Mouse (Mus musculus): ENCODE results near the gene B3galnt1. TPM values are rescaled to one million over a fixed set of nuclear protein-coding genes. Genes with fewer than 3 reads are reported as not detected.
A peak's percentile ranks its signal among the peaks of the same experiment; 100 is the strongest.
"Not testable (repeated sequence)": the region's sequence is repeated elsewhere in the genome, so short reads cannot be mapped to it uniquely, and the experiment has no call there.

The B3galnt1 gene
- polyA plus RNA-seq, 1 experiment from 2014 or later: 84.1 TPM

GRCm38 (mm10) chr3:69597211-69597610, 1.5 kb downstream of the B3galnt1 start:
- no peaks in the 10 kb centered on the region for H3K27me3 ChIP-seq
- no peaks in the 10 kb centered on the region for H3K9me3 ChIP-seq
- H3K4me1 ChIP-seq: peaks cover 34% of the 10 kb centered on the region
- 87% methylated on average over 6 of the region's 6 CpGs for WGBS
- 0 out of 2 replicates have a peak, but pooled peaks cover 3% of the 10 kb centered on the region for H3K36me3 ChIP-seq
- H3K27ac ChIP-seq (replicated peaks): peak overlapping the region; percentile 11; the same call in 1 of the 2 replicates
- no peak for ATAC-seq (replicated peaks)
- peak overlapping the region; percentile 83 for H3K4me3 ChIP-seq
- H3K4me2 ChIP-seq (replicated peaks): peak overlapping the region; percentile 67
- H3K9ac ChIP-seq (replicated peaks): peak overlapping the region; percentile 85

- H3K4me2 ChIP-seq (replicated peaks): no peak overlapping the region
- no peaks in the 10 kb centered on the region for H3K9me3 ChIP-seq
- no peak overlapping the region for H3K4me3 ChIP-seq
- 0 out of 2 replicates have a peak, but pooled peaks cover 3% of the 10 kb centered on the region for H3K36me3 ChIP-seq
- no peak overlapping the region for H3K9ac ChIP-seq (replicated peaks)
- WGBS: 91% methylated on average over 3 of the region's 3 CpGs
- ATAC-seq (replicated peaks): no peak
- H3K4me1 ChIP-seq: peaks cover 34% of the 10 kb centered on the region
- H3K27ac ChIP-seq (replicated peaks): no peak overlapping the region
- no peaks in the 10 kb centered on the region for H3K27me3 ChIP-seq
Observed at GRCm38 (mm10) chr3:69596116-69596515, 2.6 kb downstream of the B3galnt1 start.

GRCm38 (mm10) chr3:69594071-69594470, 4.7 kb downstream of the B3galnt1 start:
- no peak overlapping the region for H3K4me3 ChIP-seq
- peaks cover 32% of the 10 kb centered on the region for H3K4me1 ChIP-seq
- no peak overlapping the region for H3K9ac ChIP-seq (replicated peaks)
- no peaks in the 10 kb centered on the region for H3K9me3 ChIP-seq
- 71% methylated on average over 9 of the region's 9 CpGs for WGBS
- 0 out of 2 replicates have a peak, but pooled peaks cover 6% of the 10 kb centered on the region for H3K36me3 ChIP-seq
- H3K27me3 ChIP-seq: no peaks in the 10 kb centered on the region
- ATAC-seq (replicated peaks): no peak
- H3K4me2 ChIP-seq (replicated peaks): no peak overlapping the region
- H3K27ac ChIP-seq (replicated peaks): no peak overlapping the region

GRCm38 (mm10) chr3:69593426-69593825, 5.3 kb downstream of the B3galnt1 start:
- Histone ChIP-seq H3K27me3 (no peaks in the 10 kb centered on the region), H3K9ac (replicated peaks) (no peak overlapping the region), H3K36me3 (0 out of 2 replicates have a peak, but pooled peaks cover 6% of the 10 kb centered on the region), H3K4me3 (no peak overlapping the region), H3K27ac (replicated peaks) (no peak overlapping the region), H3K9me3 (no peaks in the 10 kb centered on the region), H3K4me1 (peaks cover 31% of the 10 kb centered on the region), H3K4me2 (replicated peaks) (no peak overlapping the region)
- ATAC-seq (replicated peaks): no peak
- WGBS: 94% methylated on average over 8 of the region's 8 CpGs

- no peak for ATAC-seq (replicated peaks)
Observed at GRCm38 (mm10) chr3:69588101-69588760, 10.5 kb downstream of the B3galnt1 start.

GRCm38 (mm10) chr3:69583798-69584197, 15.0 kb downstream of the B3galnt1 start:
- 0 out of 2 replicates have a peak, but pooled peaks cover 2% of the 10 kb centered on the region for H3K4me1 ChIP-seq
- H3K4me3 ChIP-seq: no peak overlapping the region
- no peaks in the 10 kb centered on the region for H3K27me3 ChIP-seq
- H3K4me2 ChIP-seq (replicated peaks): no peak overlapping the region
- no peak for ATAC-seq (replicated peaks)
- no peak overlapping the region for H3K27ac ChIP-seq (replicated peaks)
- H3K9me3 ChIP-seq: no peaks in the 10 kb centered on the region
- WGBS: 92% methylated on average over 1 of the region's 1 CpGs
- H3K9ac ChIP-seq (replicated peaks): no peak overlapping the region
- peaks cover 5% of the 10 kb centered on the region; the same call in 1 of the 2 replicates for H3K36me3 ChIP-seq

More at GRCm38 (mm10) chr3:69588101-69588760, 10.5 kb downstream of the B3galnt1 start:
- WGBS: 55% methylated on average over 10 of the region's 10 CpGs
- Histone ChIP-seq H3K4me2 (replicated peaks) (no peak overlapping the region), H3K9me3 (no peaks in the 10 kb centered on the region), H3K9ac (replicated peaks) (no peak overlapping the region), H3K27me3 (no peaks in the 10 kb centered on the region), H3K36me3 (0 out of 2 replicates have a peak, but pooled peaks cover 3% of the 10 kb centered on the region), H3K4me3 (no peak overlapping the region), H3K27ac (replicated peaks) (no peak overlapping the region), H3K4me1 (0 out of 2 replicates have a peak, but pooled peaks cover 2% of the 10 kb centered on the region)

GRCm38 (mm10) chr3:69578791-69579190, 20.0 kb downstream of the B3galnt1 start:
- no peak for ATAC-seq (replicated peaks)
- Histone ChIP-seq H3K4me3 (no peak overlapping the region), H3K36me3 (peaks cover 32% of the 10 kb centered on the region), H3K9ac (replicated peaks) (no peak overlapping the region), H3K4me2 (replicated peaks) (no peak overlapping the region), H3K27ac (replicated peaks) (no peak overlapping the region), H3K27me3 (no peaks in the 10 kb centered on the region), H3K9me3 (no peaks in the 10 kb centered on the region), H3K4me1 (no peaks in the 10 kb centered on the region)
- WGBS: 95% methylated on average over 1 of the region's 1 CpGs

GRCm38 (mm10) chr3:69576715-69577114, 22.0 kb downstream of the B3galnt1 start:
- ATAC-seq (replicated peaks): no peak
- H3K4me2 ChIP-seq (replicated peaks): no peak overlapping the region
- H3K27ac ChIP-seq (replicated peaks): no peak overlapping the region
- no peaks in the 10 kb centered on the region for H3K4me1 ChIP-seq
- no peaks in the 10 kb centered on the region for H3K27me3 ChIP-seq
- H3K9me3 ChIP-seq: no peaks in the 10 kb centered on the region
- WGBS: 94% methylated on average over 3 of the region's 3 CpGs
- H3K36me3 ChIP-seq: peaks cover 37% of the 10 kb centered on the region
- H3K9ac ChIP-seq (replicated peaks): no peak overlapping the region
- H3K4me3 ChIP-seq: no peak overlapping the region

GRCm38 (mm10) chr3:69575577-69575976, 23.2 kb downstream of the B3galnt1 start:
- no peak for ATAC-seq (replicated peaks)
- no peak overlapping the region for H3K9ac ChIP-seq (replicated peaks)
- no peak overlapping the region for H3K4me3 ChIP-seq
- H3K9me3 ChIP-seq: no peaks in the 10 kb centered on the region
- WGBS: 97% methylated on average over 11 of the region's 11 CpGs
- no peak overlapping the region for H3K4me2 ChIP-seq (replicated peaks)
- H3K27ac ChIP-seq (replicated peaks): no peak overlapping the region
- no peaks in the 10 kb centered on the region for H3K4me1 ChIP-seq
- H3K36me3 ChIP-seq: peaks cover 37% of the 10 kb centered on the region
- H3K27me3 ChIP-seq: no peaks in the 10 kb centered on the region

- no peak overlapping the region for H3K4me3 ChIP-seq
- no peak for ATAC-seq (replicated peaks)
- no peaks in the 10 kb centered on the region for H3K4me1 ChIP-seq
- H3K9me3 ChIP-seq: no peaks in the 10 kb centered on the region
- no peak overlapping the region for H3K9ac ChIP-seq (replicated peaks)
- peaks cover 28% of the 10 kb centered on the region for H3K36me3 ChIP-seq
- WGBS: 83% methylated on average over 5 of the region's 5 CpGs
- H3K27ac ChIP-seq (replicated peaks): no peak overlapping the region
- H3K4me2 ChIP-seq (replicated peaks): no peak overlapping the region
- H3K27me3 ChIP-seq: no peaks in the 10 kb centered on the region
Observed at GRCm38 (mm10) chr3:69572561-69572960, 26.2 kb downstream of the B3galnt1 start.

GRCm38 (mm10) chr3:69565586-69565985, 33.2 kb downstream of the B3galnt1 start:
- 97% methylated on average over 1 of the region's 1 CpGs for WGBS
- ATAC-seq (replicated peaks): not testable (repeated sequence)

GRCm38 (mm10) chr3:69563406-69563805, 35.4 kb downstream of the B3galnt1 start:
- H3K9ac ChIP-seq (replicated peaks): no peak overlapping the region
- no peak overlapping the region for H3K4me3 ChIP-seq
- H3K4me1 ChIP-seq: 0 out of 2 replicates have a peak, but pooled peaks cover 6% of the 10 kb centered on the region
- H3K27me3 ChIP-seq: no peaks in the 10 kb centered on the region
- 87% methylated on average over 6 of the region's 6 CpGs for WGBS
- H3K4me2 ChIP-seq (replicated peaks): no peak overlapping the region
- no peaks in the 10 kb centered on the region for H3K36me3 ChIP-seq
- no peaks in the 10 kb centered on the region for H3K9me3 ChIP-seq
- no peak for ATAC-seq (replicated peaks)
- H3K27ac ChIP-seq (replicated peaks): no peak overlapping the region

More at GRCm38 (mm10) chr3:69565586-69565985, 33.2 kb downstream of the B3galnt1 start:
- H3K36me3 ChIP-seq; H3K9ac ChIP-seq (replicated peaks); H3K9me3 ChIP-seq; H3K4me1 ChIP-seq; H3K4me2 ChIP-seq (replicated peaks); H3K4me3 ChIP-seq; H3K27ac ChIP-seq (replicated peaks); H3K27me3 ChIP-seq: not testable (repeated sequence)

Data from forebrain, embryonic 15.5 days (tissue).